Mouse (Mus musculus) liver, adult 2 months (tissue): ENCODE measurements around the gene Dclk1. TPM values are rescaled to one million over a fixed set of nuclear protein-coding genes. Genes with fewer than 3 reads are reported as not detected.

Source experiments
- DNase-seq: peaks from one replicate; pipeline ENCODE4 v3.0.0-alpha.2; 2011; ENCODE audit warnings: low read depth, low spot score; ENCODE audit errors: extremely low read depth
- H3K27ac ChIP-seq: fragments of 200-500 bp; replicated peaks from 2 replicates; pipeline ENCODE4 v1.5.1; 2012; ENCODE audit warnings: low read depth, mild to moderate bottlenecking, control low read depth, inconsistent platforms, low read length; ENCODE audit not compliant: insufficient read depth
- H3K27me3 ChIP-seq: fragments of 200-500 bp; 2 replicates; pipeline ENCODE4 v1.6.1; 2012; ENCODE audit warnings: mild to moderate bottlenecking, moderate library complexity, low read length, inconsistent platforms; ENCODE audit not compliant: control insufficient read depth, insufficient read depth
- H3K36me3 ChIP-seq: fragments of 200-500 bp; 2 replicates; pipeline ENCODE4 v1.6.1; 2012; ENCODE audit warnings: low read length, inconsistent platforms; ENCODE audit not compliant: control insufficient read depth, insufficient read depth
- H3K4me1 ChIP-seq: fragments of 200-500 bp; 2 replicates; pipeline ENCODE4 v1.6.1; 2011; ENCODE audit warnings: low read length; ENCODE audit not compliant: control insufficient read depth, insufficient read depth
- H3K4me3 ChIP-seq: fragments of 200-500 bp; 2 replicates; pipeline ENCODE4 v1.5.1; 2011; ENCODE audit warnings: low read depth, mild to moderate bottlenecking, control low read depth, low read length, moderate library complexity; ENCODE audit not compliant: insufficient read depth
- H3K79me2 ChIP-seq: fragments of 200-500 bp; 2 replicates; pipeline ENCODE4 v1.6.1; 2012; ENCODE audit warnings: inconsistent platforms, mild to moderate bottlenecking, low read length, moderate library complexity; ENCODE audit not compliant: control insufficient read depth, insufficient read depth
- H3K9ac ChIP-seq: fragments of 200-500 bp; 2 replicates; pipeline ENCODE4 v1.6.1; 2012; ENCODE audit warnings: low read depth, mild to moderate bottlenecking, control low read depth, inconsistent platforms, low read length
- CTCF ChIP-seq: fragments of 200-500 bp; IDR thresholded peaks from 2 replicates; pipeline ENCODE4 v1.5.1; 2011; ENCODE audit warnings: low read depth, low read length, control low read depth
- POLR2A ChIP-seq: fragments of 200-500 bp; IDR thresholded peaks from 2 replicates; pipeline ENCODE4 v1.6.1; 2011; ENCODE audit warnings: low read length, control low read depth; ENCODE audit not compliant: insufficient read depth; ENCODE audit errors: extremely low read depth
- WGBS: fragments of 180-500 bp; shearing (Covaris S2); methylation state at CpG from one replicate; pipeline ENCODE4 v1.1.7; 2018; 5-methylcytosine and 5-hydroxymethylcytosine counted together
- polyA plus RNA-seq: library from polyadenylated mRNA; depleted of rRNA; stranded (reverse); fragments of >200 nt; gene quantifications from 2 replicates; pipeline ENCODE4 v1.2.3, GENCODE M21; 2012
- total RNA-seq: library from RNA; depleted of rRNA; stranded (reverse); fragments of >200 nt; gene quantifications from 2 replicates; pipeline ENCODE4 v1.2.3, GENCODE M21; 2014

Dclk1 gene
- total and polyA plus RNA-seq, 2 experiments, result 0.46 TPM; not detected in 1

- no peak for TF ChIP-seq POLR2A
- no peak for TF ChIP-seq CTCF
These were observed 151.4 kb downstream of the Dclk1 start for GRCm38 (mm10) chr3:55393549-55393948.

GRCm38 (mm10) chr3:55396792-55397191 lies 154.6 kb downstream of the Dclk1 start:
- Histone ChIP-seq H3K79me2 (no peaks in the 10 kb centered on the region), H3K4me3 (no peak overlapping the region), H3K27ac (no peak overlapping the region), H3K4me1 (no peaks in the 10 kb centered on the region), H3K27me3 (no peaks in the 10 kb centered on the region), H3K36me3 (no peaks in the 10 kb centered on the region), H3K9ac (no peak overlapping the region)
- no peak for DNase-seq
- no peak for TF ChIP-seq CTCF
- TF ChIP-seq POLR2A, result no peak
- WGBS, result 91% methylated on average over 2 of the region's 2 CpGs

More at GRCm38 (mm10) chr3:55393549-55393948, 151.4 kb downstream of the Dclk1 start:
- H3K36me3 ChIP-seq, result no peaks in the 10 kb centered on the region
- no peak overlapping the region for H3K4me3 ChIP-seq
- H3K4me1 ChIP-seq, result no peaks in the 10 kb centered on the region
- no peak overlapping the region for H3K9ac ChIP-seq
- no peak overlapping the region for H3K27ac ChIP-seq
- H3K27me3 ChIP-seq, result no peaks in the 10 kb centered on the region
- no peaks in the 10 kb centered on the region for H3K79me2 ChIP-seq
- DNase-seq, result no peak
- 85% methylated on average over 3 of the region's 3 CpGs for WGBS

GRCm38 (mm10) chr3:55397752-55398693 lies 155.9 kb downstream of the Dclk1 start:
- no peak for DNase-seq
- Histone ChIP-seq H3K4me1 (no peaks in the 10 kb centered on the region), H3K9ac (no peak overlapping the region), H3K27me3 (no peaks in the 10 kb centered on the region), H3K36me3 (no peaks in the 10 kb centered on the region), H3K4me3 (no peak overlapping the region), H3K27ac (no peak overlapping the region), H3K79me2 (no peaks in the 10 kb centered on the region)
- TF ChIP-seq POLR2A (no peak), CTCF (no peak)
- WGBS, result 86% methylated on average over 6 of the region's 6 CpGs

GRCm38 (mm10) chr3:55401236-55401635 lies 159.1 kb downstream of the Dclk1 start:
- no peak for DNase-seq
- Histone ChIP-seq H3K27me3 (no peaks in the 10 kb centered on the region), H3K36me3 (no peaks in the 10 kb centered on the region), H3K9ac (no peak overlapping the region), H3K27ac (no peak overlapping the region), H3K79me2 (no peaks in the 10 kb centered on the region), H3K4me1 (no peaks in the 10 kb centered on the region), H3K4me3 (no peak overlapping the region)
- TF ChIP-seq CTCF (no peak), POLR2A (no peak)
- 76% methylated on average over 1 of the region's 1 CpGs for WGBS

- DNase-seq, result no peak
- H3K4me3 ChIP-seq, result no peak overlapping the region
- H3K27ac ChIP-seq, result no peak overlapping the region
- TF ChIP-seq POLR2A, result no peak
- no peak for TF ChIP-seq CTCF
- H3K79me2 ChIP-seq, result no peaks in the 10 kb centered on the region
- H3K9ac ChIP-seq, result no peak overlapping the region
- H3K27me3 ChIP-seq, result no peaks in the 10 kb centered on the region
- H3K4me1 ChIP-seq, result no peaks in the 10 kb centered on the region
- 94% methylated on average over 7 of the region's 7 CpGs for WGBS
- H3K36me3 ChIP-seq, result no peaks in the 10 kb centered on the region
These were observed 162.6 kb downstream of the Dclk1 start for GRCm38 (mm10) chr3:55404751-55405150.

- Histone ChIP-seq H3K79me2 (no peaks in the 10 kb centered on the region), H3K36me3 (no peaks in the 10 kb centered on the region), H3K4me3 (no peak overlapping the region), H3K9ac (no peak overlapping the region), H3K4me1 (no peaks in the 10 kb centered on the region), H3K27ac (no peak overlapping the region), H3K27me3 (no peaks in the 10 kb centered on the region)
- DNase-seq, result no peak
- no peak for TF ChIP-seq POLR2A
- no peak for TF ChIP-seq CTCF
- 74% methylated on average over 7 of the region's 7 CpGs for WGBS
These were observed 164.5 kb downstream of the Dclk1 start for GRCm38 (mm10) chr3:55406616-55407015.
